Mouse (Mus musculus) intestine, embryonic 16.5 days (tissue): Measurements from ENCODE around the gene Ptpn5. TPM values are rescaled to one million over a fixed set of nuclear protein-coding genes. Genes with fewer than 3 reads are reported as not detected.

Experiments
- ATAC-seq: fragments of 200-750 bp; cut with Nextera tagmentation; 2 replicates; pipeline ENCODE4 v1.8.0; 2017; ENCODE audit warnings: moderate TSS enrichment, moderate library complexity
- H3K27ac ChIP-seq: fragments of 300-500 bp; sonication (generic); 2 replicates; pipeline ENCODE4 v1.5.1; 2014; ENCODE audit warnings: mild to moderate bottlenecking, low read length
- H3K27me3 ChIP-seq: fragments of 300-500 bp; sonication (generic); replicated peaks from 2 replicates; pipeline ENCODE4 v1.6.1; 2014; ENCODE audit warnings: low read length, control low read depth, mixed read lengths; ENCODE audit not compliant: control insufficient read depth, insufficient read depth
- H3K36me3 ChIP-seq: fragments of 300-500 bp; sonication (generic); 2 replicates; pipeline ENCODE4 v1.6.1; 2014; ENCODE audit warnings: low read length, control low read depth; ENCODE audit not compliant: control insufficient read depth, insufficient read depth
- H3K4me1 ChIP-seq: fragments of 300-500 bp; sonication (generic); 2 replicates; pipeline ENCODE4 v1.6.1; 2014; ENCODE audit warnings: low read length, control low read depth, mixed read lengths; ENCODE audit not compliant: control insufficient read depth, insufficient read depth
- H3K4me2 ChIP-seq: fragments of 300-500 bp; sonication (generic); 2 replicates; pipeline ENCODE4 v1.6.1; 2014; ENCODE audit warnings: low read depth, low read length, control low read depth
- H3K4me3 ChIP-seq: fragments of 300-500 bp; sonication (generic); 2 replicates; pipeline ENCODE4 v1.5.1; 2014; ENCODE audit warnings: mild to moderate bottlenecking, low read length
- H3K9ac ChIP-seq: fragments of 300-500 bp; sonication (generic); 2 replicates; pipeline ENCODE4 v1.6.1; 2014; ENCODE audit warnings: low read depth, low read length
- H3K9me3 ChIP-seq: fragments of 300-500 bp; sonication (generic); 2 replicates; pipeline ENCODE4 v1.6.1; 2016; ENCODE audit warnings: low read length, control low read depth; ENCODE audit not compliant: control insufficient read depth
- WGBS: fragments of 180-500 bp; shearing (Covaris S2); extraction: QIAGEN DNeasy Blood & Tissue Kit; methylation state at CpG from one replicate; pipeline ENCODE4 v1.1.7; 2014; 5-methylcytosine and 5-hydroxymethylcytosine counted together
- polyA plus RNA-seq: library from polyadenylated mRNA; unstranded; fragments of >200 nt; fragmentation: Nextera tagmentation; extraction: Ambion mirVana; gene quantifications from 2 replicates; pipeline ENCODE4 v1.2.1, GENCODE M21; 2015

The Ptpn5 gene
- polyA plus RNA-seq, 1 experiment from 2014 or later, result 1.3 TPM

DNA sequence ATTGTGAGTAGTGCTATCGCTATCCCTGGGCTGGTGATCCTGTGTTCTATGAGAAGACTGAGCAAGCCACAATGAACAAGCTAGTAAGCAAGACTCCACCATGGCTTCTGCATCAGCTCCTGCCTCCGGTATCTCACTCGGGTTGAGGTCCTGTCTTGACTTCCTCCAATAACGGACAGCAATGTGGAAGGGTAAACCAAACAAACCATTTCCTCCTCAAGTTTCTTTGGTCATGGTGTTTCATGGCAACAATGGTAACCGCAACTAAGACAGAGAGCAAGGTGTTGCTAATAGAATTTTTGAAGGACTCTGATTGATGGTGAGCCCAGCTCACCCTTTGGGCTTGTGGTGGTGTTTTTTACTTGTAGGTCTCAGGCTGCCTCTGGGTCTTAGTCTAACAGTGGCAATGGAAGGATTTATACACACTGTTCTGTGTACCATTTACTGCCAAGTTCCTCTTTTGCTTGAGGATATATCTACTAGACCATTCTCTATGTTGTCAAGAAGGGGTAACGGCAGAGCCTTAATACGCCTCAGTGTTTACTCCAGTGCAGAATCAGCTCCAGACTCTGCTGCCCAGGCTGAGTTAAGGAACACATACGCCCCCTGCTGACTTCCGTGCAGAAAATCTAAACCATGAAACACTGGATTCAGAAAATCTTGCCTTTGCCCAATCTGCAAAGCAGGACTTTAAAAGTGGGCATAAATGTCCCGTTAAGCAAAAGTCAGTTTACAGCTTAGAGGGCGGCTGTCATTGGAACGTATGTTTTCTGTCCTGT, 12.7 kb upstream of the Ptpn5 start:
- 44% methylated on average over 12 of the region's 12 CpGs for WGBS
- Histone ChIP-seq H3K4me3 (no peak overlapping the region), H3K9ac (no peak overlapping the region), H3K27ac (no peak overlapping the region), H3K9me3 (no peaks in the 10 kb centered on the region), H3K27me3 (no peaks in the 10 kb centered on the region), H3K36me3 (no peaks in the 10 kb centered on the region), H3K4me1 (no peaks in the 10 kb centered on the region), H3K4me2 (no peak overlapping the region)
- no peak for ATAC-seq

DNA sequence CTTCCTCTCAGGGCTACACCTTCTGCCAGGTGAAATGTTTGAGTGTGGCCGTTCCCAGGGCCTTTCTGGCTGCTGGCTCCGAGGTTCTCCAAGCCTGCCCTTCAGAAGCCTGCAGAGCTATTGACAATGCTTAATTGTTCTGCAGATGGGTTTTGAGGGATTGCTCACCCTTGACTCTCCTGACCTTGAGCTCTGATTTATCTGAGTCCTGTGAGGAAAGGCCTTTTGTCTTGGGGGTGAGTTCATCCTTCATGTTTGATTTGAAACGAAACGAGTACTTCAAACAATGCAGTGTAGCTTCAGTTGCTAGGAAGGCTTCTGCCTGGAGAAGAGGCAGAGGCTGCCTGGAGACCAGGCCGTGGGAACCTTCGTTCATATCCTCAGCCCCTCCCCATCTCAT, 10.8 kb upstream of the Ptpn5 start:
- 19% methylated on average over 6 of the region's 6 CpGs for WGBS
- Histone ChIP-seq H3K4me1 (no peaks in the 10 kb centered on the region), H3K27ac (no peak overlapping the region), H3K4me2 (no peak overlapping the region), H3K27me3 (no peaks in the 10 kb centered on the region), H3K9me3 (no peaks in the 10 kb centered on the region), H3K9ac (no peak overlapping the region), H3K4me3 (no peak overlapping the region), H3K36me3 (no peaks in the 10 kb centered on the region)
- ATAC-seq, result no peak

DNA sequence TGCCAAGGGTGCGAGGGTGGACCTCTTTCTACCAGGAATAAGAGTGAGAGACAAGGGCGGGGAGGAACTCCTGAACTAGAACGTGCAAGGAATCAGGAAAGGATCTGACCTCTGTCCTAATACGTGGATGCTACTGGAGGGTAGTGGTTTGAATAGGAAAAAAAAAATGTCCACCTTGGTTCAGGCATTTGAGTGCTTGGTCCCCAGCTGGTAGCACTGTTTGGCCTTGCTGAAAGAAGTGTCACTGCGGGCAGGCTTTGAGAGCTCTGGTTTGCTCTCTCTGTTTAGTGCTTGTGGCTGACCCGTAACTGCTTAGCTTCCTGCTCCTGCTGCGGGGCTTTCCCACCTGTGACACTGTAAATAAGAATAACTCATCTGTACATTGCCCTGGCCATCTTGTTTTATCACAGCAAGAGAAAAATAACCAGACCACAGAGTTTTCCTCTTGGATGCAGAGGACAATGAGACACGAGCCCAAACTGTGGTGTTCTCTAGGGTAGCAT, 6.4 kb upstream of the Ptpn5 start:
- ATAC-seq, result no peak
- no peak overlapping the region for H3K4me2 ChIP-seq
- H3K9ac ChIP-seq, result no peak overlapping the region

DNA sequence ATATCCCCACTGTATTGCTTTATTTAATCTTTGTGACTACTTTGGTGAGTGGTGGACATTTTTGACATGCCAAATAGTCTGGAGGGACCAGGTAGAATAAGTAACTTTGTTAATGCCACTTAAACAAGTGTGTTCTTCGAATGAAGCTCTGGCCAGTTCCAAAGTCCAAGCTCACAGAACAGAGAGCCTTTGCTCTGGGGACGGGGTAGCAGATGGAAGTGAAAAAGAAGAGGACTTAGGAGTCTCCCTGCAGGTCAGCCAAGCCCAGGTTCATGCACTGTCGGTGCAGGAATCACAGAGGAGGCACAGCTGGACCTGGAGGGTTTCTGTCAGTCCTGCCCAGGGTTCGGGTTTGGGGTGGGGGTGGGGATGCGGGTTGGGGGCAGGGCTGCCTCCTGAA, 1.1 kb upstream of the Ptpn5 start:
- no peak overlapping the region for H3K4me2 ChIP-seq
- H3K4me3 ChIP-seq, result no peak overlapping the region
- 45% methylated on average over 5 of the region's 5 CpGs for WGBS
- no peak overlapping the region for H3K9ac ChIP-seq
- H3K9me3 ChIP-seq, result no peaks in the 10 kb centered on the region
- H3K27me3 ChIP-seq, result peaks cover 46% of the 10 kb centered on the region
- no peak overlapping the region for H3K27ac ChIP-seq
- ATAC-seq, result no peak
- H3K4me1 ChIP-seq, result peaks cover 12% of the 10 kb centered on the region; the same call in 1 of the 2 replicates
- no peaks in the 10 kb centered on the region for H3K36me3 ChIP-seq

More for the DNA sequence above, 6.4 kb upstream of the Ptpn5 start:
- 80% methylated on average over 8 of the region's 8 CpGs for WGBS
- Histone ChIP-seq H3K36me3 (no peaks in the 10 kb centered on the region), H3K9me3 (no peaks in the 10 kb centered on the region), H3K27me3 (peaks cover 5% of the 10 kb centered on the region; the same call in 1 of the 2 replicates), H3K4me3 (no peak overlapping the region), H3K4me1 (no peaks in the 10 kb centered on the region), H3K27ac (no peak overlapping the region)

DNA sequence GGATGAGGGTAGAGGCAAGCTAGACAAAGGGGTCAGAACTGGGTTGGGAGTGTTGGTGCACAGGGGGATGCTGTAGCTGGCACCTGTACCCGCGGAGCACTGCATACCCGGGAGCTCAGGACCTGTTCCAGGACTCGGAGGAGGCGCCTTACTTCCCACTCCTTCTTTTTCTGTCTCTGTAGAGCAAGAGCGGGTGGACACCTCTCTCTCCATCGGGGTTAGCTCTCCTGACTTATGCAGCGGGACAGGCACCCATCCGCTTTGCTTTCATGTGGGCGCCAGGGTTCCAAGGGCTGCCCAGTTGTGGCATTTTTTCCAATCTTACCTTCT, 588 bp downstream of the Ptpn5 start:
- Histone ChIP-seq H3K4me1 (peaks cover 12% of the 10 kb centered on the region; the same call in 1 of the 2 replicates), H3K9me3 (no peaks in the 10 kb centered on the region), H3K4me3 (peak overlapping the region; percentile 65), H3K27ac (no peak overlapping the region), H3K9ac (peak overlapping the region; percentile 58; the same call in 1 of the 2 replicates), H3K36me3 (no peaks in the 10 kb centered on the region), H3K4me2 (peak overlapping the region; percentile 98), H3K27me3 (peaks cover 46% of the 10 kb centered on the region)
- no peak for ATAC-seq
- 2% methylated on average over 10 of the region's 10 CpGs for WGBS

DNA sequence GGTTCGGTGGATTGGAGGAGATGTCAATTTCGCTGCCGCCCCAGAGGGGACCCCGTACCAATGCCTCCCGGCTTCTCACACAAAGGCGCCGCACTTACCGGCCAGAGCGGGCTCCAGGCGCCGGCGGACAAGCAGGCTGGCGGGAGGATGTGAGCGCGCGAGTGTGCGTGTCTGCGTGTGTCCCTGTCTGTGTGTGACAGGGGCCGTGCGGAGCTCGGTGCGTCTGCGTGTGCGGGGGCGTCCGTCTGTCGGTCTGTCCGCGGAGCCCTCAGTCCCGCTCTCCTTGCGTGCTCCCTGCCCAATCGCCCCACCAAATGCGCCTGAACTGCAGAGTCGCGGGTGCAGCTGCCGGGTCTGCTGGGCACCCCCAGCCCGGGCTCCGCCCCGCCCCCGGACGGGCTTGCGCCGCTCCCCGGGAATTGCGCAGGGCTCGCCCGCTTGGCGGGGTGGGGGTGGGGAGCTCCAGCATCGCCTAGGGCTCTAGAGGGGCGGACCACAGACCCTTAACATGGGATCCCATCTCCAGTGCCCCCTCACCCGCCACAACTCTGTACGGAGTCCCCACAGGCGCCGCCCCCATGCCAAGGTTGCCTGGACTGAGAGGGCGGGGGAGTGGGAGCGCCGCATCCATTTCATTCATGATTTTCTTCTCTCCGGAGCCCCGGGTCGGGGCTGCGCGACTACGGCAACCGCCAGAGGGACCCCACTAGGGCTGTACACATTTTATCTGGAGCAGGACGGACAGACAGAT, 1.1 kb downstream of the Ptpn5 start:
- Histone ChIP-seq H3K4me3 (peak overlapping the region; percentile 65), H3K4me1 (peaks cover 12% of the 10 kb centered on the region; the same call in 1 of the 2 replicates), H3K27me3 (peaks cover 46% of the 10 kb centered on the region), H3K27ac (no peak overlapping the region), H3K9ac (peak overlapping the region; percentile 58), H3K36me3 (no peaks in the 10 kb centered on the region), H3K4me2 (peak overlapping the region; percentile 98), H3K9me3 (no peaks in the 10 kb centered on the region)
- WGBS, result under 1% methylated on average over 65 of the region's 65 CpGs
- peak; percentile 67 for ATAC-seq

DNA sequence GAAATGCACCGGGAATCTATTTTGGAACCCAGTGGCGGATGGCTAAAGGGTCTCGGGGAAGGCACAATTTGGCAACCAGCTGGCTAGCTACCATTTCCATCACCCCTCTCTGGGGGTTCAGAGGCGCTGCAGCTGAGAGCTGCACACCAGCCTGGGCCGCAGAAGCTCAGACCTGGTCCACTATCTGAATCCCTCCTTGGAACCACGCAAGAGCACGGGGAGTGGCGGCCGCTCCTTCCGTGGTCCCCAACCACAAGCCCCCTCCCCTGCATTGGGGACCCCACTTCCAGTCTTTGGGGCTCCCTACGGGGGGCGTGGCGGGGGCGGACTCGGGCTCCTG, 1.7 kb downstream of the Ptpn5 start:
- ATAC-seq, result peak; percentile 16; the same call in 1 of the 2 replicates
- peaks cover 46% of the 10 kb centered on the region for H3K27me3 ChIP-seq

DNA sequence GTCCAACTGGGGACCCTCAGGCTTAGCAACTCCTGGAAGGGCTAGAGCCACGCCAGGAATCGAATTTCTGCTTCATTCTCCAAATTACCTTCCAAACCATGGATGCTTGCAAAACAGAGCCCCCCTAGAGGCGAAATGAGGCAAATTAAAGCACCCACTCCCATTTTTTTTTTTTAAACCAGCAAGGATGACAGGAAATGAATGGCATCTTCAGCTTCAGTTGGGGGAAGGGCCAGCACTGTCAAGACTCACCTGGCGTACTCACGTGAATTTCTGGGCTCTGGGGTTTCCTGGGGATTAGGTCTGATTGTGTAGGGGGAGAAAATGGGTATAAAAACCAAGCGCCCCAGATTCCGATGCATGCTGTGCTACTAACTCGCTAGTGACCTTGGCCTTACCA, 2.2 kb downstream of the Ptpn5 start:
- no peaks in the 10 kb centered on the region for H3K9me3 ChIP-seq
- H3K36me3 ChIP-seq, result no peaks in the 10 kb centered on the region
- peaks cover 12% of the 10 kb centered on the region; the same call in 1 of the 2 replicates for H3K4me1 ChIP-seq
- WGBS, result 34% methylated on average over 8 of the region's 8 CpGs
- H3K27me3 ChIP-seq, result peaks cover 46% of the 10 kb centered on the region
- H3K9ac ChIP-seq, result no peak overlapping the region
- no peak overlapping the region for H3K4me2 ChIP-seq
- no peak overlapping the region for H3K27ac ChIP-seq
- no peak for ATAC-seq
- H3K4me3 ChIP-seq, result no peak overlapping the region

More for the DNA sequence above, 1.7 kb downstream of the Ptpn5 start:
- H3K4me3 ChIP-seq, result peak overlapping the region; percentile 65
- H3K36me3 ChIP-seq, result no peaks in the 10 kb centered on the region
- 2% methylated on average over 15 of the region's 15 CpGs for WGBS
- peak overlapping the region; percentile 98 for H3K4me2 ChIP-seq
- 0 out of 2 replicates have a peak overlapping the region, but pooled peaks have one; percentile 58 for H3K9ac ChIP-seq
- H3K9me3 ChIP-seq, result no peaks in the 10 kb centered on the region
- H3K27ac ChIP-seq, result no peak overlapping the region
- peaks cover 12% of the 10 kb centered on the region; the same call in 1 of the 2 replicates for H3K4me1 ChIP-seq

DNA sequence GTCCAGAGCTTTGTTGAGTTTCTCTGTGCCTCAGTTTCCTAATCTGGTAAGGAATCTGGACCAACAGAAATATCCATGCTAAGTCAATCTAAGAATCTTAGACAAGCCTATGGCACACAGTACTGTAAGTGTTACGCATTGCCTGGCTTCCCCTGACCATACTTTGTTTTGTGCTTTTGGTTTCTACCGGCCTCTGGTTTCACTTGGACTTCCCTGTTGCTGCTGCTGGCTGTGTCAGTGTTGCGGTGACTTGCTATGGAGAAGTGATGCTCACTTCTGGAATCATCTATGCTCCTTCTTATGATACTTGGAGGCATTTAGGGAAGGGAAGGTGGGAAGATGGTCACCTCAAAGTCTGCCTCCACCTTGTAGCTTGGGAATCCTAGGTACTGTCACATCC, 11.5 kb downstream of the Ptpn5 start:
- Histone ChIP-seq H3K4me1 (no peaks in the 10 kb centered on the region), H3K36me3 (no peaks in the 10 kb centered on the region), H3K27ac (no peak overlapping the region), H3K9me3 (no peaks in the 10 kb centered on the region), H3K9ac (no peak overlapping the region), H3K4me3 (no peak overlapping the region), H3K4me2 (no peak overlapping the region), H3K27me3 (no peaks in the 10 kb centered on the region)
- WGBS, result 91% methylated on average over 3 of the region's 3 CpGs
- ATAC-seq, result no peak
